Mouse (Mus musculus) gastrocnemius, adult 8-10 months (tissue): ENCODE data around the gene Krba1. TPM values are rescaled to one million over a fixed set of nuclear protein-coding genes. Genes with fewer than 3 reads are reported as not detected.

Experiments
- DNase-seq, 2 experiments: peaks; one replicate each; pipeline ENCODE4 v3.0.0; 2022; ENCODE audit warnings: low spot score in 2 of 2
- total RNA-seq, 4 experiments: library from RNA; stranded (reverse); gene quantifications; 2 replicates each; pipeline ENCODE4 v1.2.4; 2022

Gene Krba1
- total RNA-seq, 4 experiments from 2014 or later, result 15.6 to 18.6 (median 18.1) TPM

- no peak for DNase-seq
These were observed 28.7 kb downstream of the Krba1 start for GRCm38 (mm10) chr6:48424074-48424473.

GRCm38 (mm10) chr6:48426956-48427355 lies 31.6 kb downstream of the Krba1 start:
- no peak for DNase-seq

- DNase-seq, result no peak
These were observed 33.6 kb downstream of the Krba1 start for GRCm38 (mm10) chr6:48428769-48429557.

- no peak for DNase-seq
These were observed 35.4 kb downstream of the Krba1 start for GRCm38 (mm10) chr6:48430748-48431147.

- no peak for DNase-seq
These were observed 37.8 kb downstream of the Krba1 start for GRCm38 (mm10) chr6:48432893-48433816.

- no peak for DNase-seq
These were observed 39.3 kb downstream of the Krba1 start for GRCm38 (mm10) chr6:48434651-48435050.

- no peak for DNase-seq
These were observed 39.7 kb downstream of the Krba1 start for GRCm38 (mm10) chr6:48435111-48435510.

- no peak for DNase-seq
These were observed 40.4 kb downstream of the Krba1 start for GRCm38 (mm10) chr6:48435706-48436349.

- DNase-seq, result no peak
These were observed 42.4 kb downstream of the Krba1 start for GRCm38 (mm10) chr6:48437679-48438376.

- no peak for DNase-seq
These were observed 43.2 kb downstream of the Krba1 start for GRCm38 (mm10) chr6:48438475-48439125.

GRCm38 (mm10) chr6:48439654-48440053 lies 44.3 kb downstream of the Krba1 start:
- no peak for DNase-seq

- no peak for DNase-seq
These were observed 45.1 kb downstream of the Krba1 start for GRCm38 (mm10) chr6:48440306-48441014.

GRCm38 (mm10) chr6:48443592-48444309 lies 48.4 kb downstream of the Krba1 start:
- peak; percentile 89 to 91 for DNase-seq

GRCm38 (mm10) chr6:48444310-48445180 lies 49.2 kb downstream of the Krba1 start:
- DNase-seq, result peak in 1 of 2 experiments; percentile 27

- peak; percentile 26 to 36 for DNase-seq
These were observed 50.1 kb downstream of the Krba1 start, which contains the start of gene Zfp467 for GRCm38 (mm10) chr6:48445181-48446101. Gene Zfp467 (minus strand): TSS chr6:48445825.

- no peak for DNase-seq
These were observed 50.9 kb downstream of the Krba1 start for GRCm38 (mm10) chr6:48446256-48446655.

- no peak for DNase-seq
These were observed 51.5 kb downstream of the Krba1 start for GRCm38 (mm10) chr6:48446896-48447295.
